Mouse (Mus musculus) mouse trophoblast stem cell (cell line): ENCODE data around the gene Camk2d.

Experiments used
- in situ Hi-C, 2 experiments: fragments of 300-500 bp; cut with MseI, MboI; formaldehyde crosslinking; loops; 2 replicates in 1 of 2; 3 replicates in 1 of 2; pipeline ENCODE4 v1.15.1; 2025

Gene Camk2d

GRCm38 (mm10) chr3:126740146-126740545, 144.0 kb downstream of the Camk2d start:
- in situ Hi-C loops = no loop called here

- in situ Hi-C loops = no loop called here
These were observed 148.5 kb downstream of the Camk2d start for GRCm38 (mm10) chr3:126744432-126745133.

- in situ Hi-C loops = no loop called here
These were observed 150.2 kb downstream of the Camk2d start for GRCm38 (mm10) chr3:126746148-126746803.

GRCm38 (mm10) chr3:126747628-126748027, 151.5 kb downstream of the Camk2d start:
- in situ Hi-C loops = no loop called here

- in situ Hi-C loops = no loop called here
These were observed 155.4 kb downstream of the Camk2d start for GRCm38 (mm10) chr3:126751377-126752098.

- in situ Hi-C loops = no loop called here
These were observed 156.9 kb downstream of the Camk2d start for GRCm38 (mm10) chr3:126752978-126753377.

- in situ Hi-C loops = no loop called here
These were observed 162.3 kb downstream of the Camk2d start for GRCm38 (mm10) chr3:126758398-126758797.

- in situ Hi-C loops = loop anchor here in 1 of 2 experiments (10.0 kb wide), 1 partner anchor 176 kb away; no protein-coding TSS in a partner anchor
These were observed 164.5 kb downstream of the Camk2d start for GRCm38 (mm10) chr3:126760608-126761007.

GRCm38 (mm10) chr3:126764745-126765144, 168.6 kb downstream of the Camk2d start:
- in situ Hi-C loops = loop anchor here in 1 of 2 experiments (10.0 kb wide), 1 partner anchor 180 kb away; no protein-coding TSS in a partner anchor

- in situ Hi-C loops = loop anchor here in 1 of 2 experiments (10.0 kb wide), 1 partner anchor 195 kb away; no protein-coding TSS in a partner anchor
These were observed 174.0 kb downstream of the Camk2d start for GRCm38 (mm10) chr3:126770056-126770455.

- in situ Hi-C loops = loop anchor here in 1 of 2 experiments (10.0 kb wide), 1 partner anchor 196 kb away; no protein-coding TSS in a partner anchor
These were observed 174.9 kb downstream of the Camk2d start for GRCm38 (mm10) chr3:126771032-126771431.

- in situ Hi-C loops = loop anchor here in 1 of 2 experiments (10.0 kb wide), 1 partner anchor 197 kb away; no protein-coding TSS in a partner anchor
These were observed 175.4 kb downstream of the Camk2d start for GRCm38 (mm10) chr3:126771541-126771940.

- in situ Hi-C loops = loop anchor here in 1 of 2 experiments (10.0 kb wide), 1 partner anchor 201 kb away; no protein-coding TSS in a partner anchor
These were observed 179.9 kb downstream of the Camk2d start for GRCm38 (mm10) chr3:126776001-126776400.

- in situ Hi-C loops = loop anchor here in 1 of 2 experiments (10.0 kb wide), 1 partner anchor 202 kb away; no protein-coding TSS in a partner anchor
These were observed 181.0 kb downstream of the Camk2d start for GRCm38 (mm10) chr3:126777101-126777500.

- in situ Hi-C loops = loop anchor here in 1 of 2 experiments (10.0 kb wide), 1 partner anchor 203 kb away; no protein-coding TSS in a partner anchor
These were observed 181.8 kb downstream of the Camk2d start for GRCm38 (mm10) chr3:126777879-126778278.

- in situ Hi-C loops = no loop called here
These were observed 184.0 kb downstream of the Camk2d start for GRCm38 (mm10) chr3:126780014-126780615.

GRCm38 (mm10) chr3:126793035-126793964, 197.2 kb downstream of the Camk2d start:
- in situ Hi-C loops = no loop called here

GRCm38 (mm10) chr3:126795904-126796303, 199.8 kb downstream of the Camk2d start:
- in situ Hi-C loops = no loop called here

GRCm38 (mm10) chr3:126797025-126797424, 200.9 kb downstream of the Camk2d start:
- in situ Hi-C loops = no loop called here

GRCm38 (mm10) chr3:126797810-126798209, 201.7 kb downstream of the Camk2d start:
- in situ Hi-C loops = no loop called here
